Mouse (Mus musculus): ENCODE measurements around the gene Col6a4. TPM values are rescaled to one million over a fixed set of nuclear protein-coding genes. Genes with fewer than 3 reads are reported as not detected.

Gene Col6a4
- total and polyA plus RNA-seq, 3 experiments, result 0.08 to 0.74 (median 0.47) TPM

GRCm38 (mm10) chr9:106126786-106127251 lies 30.2 kb upstream of the Col6a4 start:
- no peak overlapping the region for H3K4me2 ChIP-seq (ENCODE audit: insufficient read depth, low read depth, poor library complexity, severe bottlenecking)
- H3K36me3 ChIP-seq (replicated peaks in 1 of 2; ENCODE audit: control insufficient read depth in 1 of 2, insufficient read depth in 1 of 2, low read length in 1 of 2), result no peaks in the 10 kb centered on the region
- peaks cover 18 to 38% of the 10 kb centered on the region in 2 experiments for H3K4me1 ChIP-seq (ENCODE audit: control insufficient read depth in 1 of 2, insufficient read depth in 2 of 2)
- DNase-seq (ENCODE audit: extremely low read depth), result no peak
- dilution Hi-C loops (cut with MboI; ENCODE audit: extremely low pct_ligation_motif_present, extremely low pct_unique_long_range_greater_than_20kb, low sequenced_read_pairs) (no loop called here), in situ Hi-C loops (cut with MboI; ENCODE audit: low pct_ligation_motif_present, low pct_unique_long_range_greater_than_20kb, low sequenced_read_pairs) (no loop called here)
- no peaks in the 10 kb centered on the region for H3K79me2 ChIP-seq (replicated peaks; ENCODE audit: control insufficient read depth, extremely low read depth, insufficient read depth, poor library complexity, severe bottlenecking)
- peaks cover 6% of the 10 kb centered on the region for H3K9me3 ChIP-seq (replicated peaks; ENCODE audit: low read length)
- H3K4me3 ChIP-seq (replicated peaks in 1 of 3; ENCODE audit: low read depth in 2 of 3, low read length in 2 of 3, poor library complexity in 1 of 3), result no peak overlapping the region
- TF ChIP-seq TBP (conservative IDR thresholded peaks at IDR 0.05; ENCODE audit: low read depth, low read length) (no peak), KAT2A (IDR thresholded peaks at IDR 0.05; ENCODE audit: insufficient replicate concordance, low read length) (no peak)
- H3K27me3 ChIP-seq (replicated peaks), result no peaks in the 10 kb centered on the region
- no peak overlapping the region for H3K27ac ChIP-seq (ENCODE audit: insufficient read depth, low read depth)
- no peak overlapping the region for H3K9ac ChIP-seq (ENCODE audit: insufficient read depth, low read depth)

GRCm38 (mm10) chr9:106123599-106123998 lies 27.0 kb upstream of the Col6a4 start:
- DNase-seq (ENCODE audit: extremely low read depth), result peak; percentile 62
- H3K9me3 ChIP-seq (replicated peaks; ENCODE audit: low read length), result peaks cover 9% of the 10 kb centered on the region
- H3K4me2 ChIP-seq (ENCODE audit: insufficient read depth, low read depth, poor library complexity, severe bottlenecking), result no peak overlapping the region
- H3K4me1 ChIP-seq (ENCODE audit: control insufficient read depth in 1 of 2, insufficient read depth in 2 of 2), result peaks cover 8 to 26% of the 10 kb centered on the region in 2 experiments
- no peaks in the 10 kb centered on the region for H3K27me3 ChIP-seq (replicated peaks)
- no peaks in the 10 kb centered on the region for H3K36me3 ChIP-seq (replicated peaks in 1 of 2; ENCODE audit: control insufficient read depth in 1 of 2, insufficient read depth in 1 of 2, low read length in 1 of 2)
- no peak overlapping the region for H3K27ac ChIP-seq (ENCODE audit: insufficient read depth, low read depth)
- no peak overlapping the region for H3K9ac ChIP-seq (ENCODE audit: insufficient read depth, low read depth)
- H3K4me3 ChIP-seq (replicated peaks in 1 of 3; ENCODE audit: low read depth in 2 of 3, low read length in 2 of 3, poor library complexity in 1 of 3), result no peak overlapping the region
- dilution Hi-C loops (cut with MboI; ENCODE audit: extremely low pct_ligation_motif_present, extremely low pct_unique_long_range_greater_than_20kb, low sequenced_read_pairs), result no loop called here
- in situ Hi-C loops (cut with MboI; ENCODE audit: low pct_ligation_motif_present, low pct_unique_long_range_greater_than_20kb, low sequenced_read_pairs), result no loop called here
- TF ChIP-seq USF1 (IDR thresholded peaks at IDR 0.05; ENCODE audit: low read depth, low read length) (no peak), ZKSCAN1 (IDR thresholded peaks at IDR 0.05; ENCODE audit: borderline replicate concordance, low read depth, low read length) (no peak), RAD21 (IDR thresholded peaks at IDR 0.05; ENCODE audit: low read depth, low read length) (peak; percentile 78), TCF12 (IDR thresholded peaks at IDR 0.05; ENCODE audit: low read depth, low read length) (peak; percentile 11; the same call in 1 of the 2 replicates), GABPA (IDR thresholded peaks at IDR 0.05; ENCODE audit: insufficient replicate concordance, low read depth, low read length) (no peak), MAFK (IDR thresholded peaks at IDR 0.05; ENCODE audit: insufficient replicate concordance, low read length) (no peak), SMC3 (IDR thresholded peaks at IDR 0.05; ENCODE audit: low read depth, low read length) (peak; percentile 59), NRF1 (IDR thresholded peaks at IDR 0.05; ENCODE audit: low read depth, low read length) (no peak), MXI1 (IDR thresholded peaks at IDR 0.05; ENCODE audit: low read depth, low read length) (no peak), TBP (conservative IDR thresholded peaks at IDR 0.05; ENCODE audit: low read depth, low read length) (no peak), MEF2A (IDR thresholded peaks at IDR 0.05; ENCODE audit: borderline replicate concordance, low read depth, low read length) (no peak), CTCF (conservative IDR thresholded peaks at IDR 0.05 in 1 of 2, IDR thresholded peaks at IDR 0.05 in 1 of 2; ENCODE audit: low read depth in 2 of 2, low read length in 2 of 2) (peak; percentile 78 to 84), ZNF384 (IDR thresholded peaks at IDR 0.05; ENCODE audit: low read depth, low read length) (no peak), MAX (IDR thresholded peaks at IDR 0.05; ENCODE audit: low read length) (no peak), MAZ (IDR thresholded peaks at IDR 0.05; ENCODE audit: low read depth, low read length) (no peak), E2F4 (IDR thresholded peaks at IDR 0.05; ENCODE audit: insufficient replicate concordance, low read depth, low read length) (no peak), JUND (conservative IDR thresholded peaks at IDR 0.05; ENCODE audit: low read depth, low read length) (no peak), CHD2 (IDR thresholded peaks at IDR 0.05; ENCODE audit: low read length) (no peak), USF2 (conservative IDR thresholded peaks at IDR 0.05; ENCODE audit: low read depth, low read length) (no peak), KAT2A (IDR thresholded peaks at IDR 0.05; ENCODE audit: insufficient replicate concordance, low read length) (no peak), ZMIZ1 (IDR thresholded peaks at IDR 0.05; ENCODE audit: low read depth, low read length) (no peak), HCFC1 (IDR thresholded peaks at IDR 0.05; ENCODE audit: low read depth, low read length) (no peak), ZC3H11A (IDR thresholded peaks at IDR 0.05; ENCODE audit: low read depth, low read length) (no peak), ETS1 (conservative IDR thresholded peaks at IDR 0.05; ENCODE audit: low read depth, low read length) (no peak), SIN3A (IDR thresholded peaks at IDR 0.05; ENCODE audit: low read length) (no peak), MYC (IDR thresholded peaks at IDR 0.05; ENCODE audit: low read depth, low read length) (0 out of 2 replicates have a peak, but pooled peaks have one; percentile 24), IRF4 (IDR thresholded peaks at IDR 0.05; ENCODE audit: low read depth, low read length) (no peak), JUN (IDR thresholded peaks at IDR 0.05; ENCODE audit: insufficient read depth, low read depth, low read length) (no peak)
- no peaks in the 10 kb centered on the region for H3K79me2 ChIP-seq (replicated peaks; ENCODE audit: control insufficient read depth, extremely low read depth, insufficient read depth, poor library complexity, severe bottlenecking)
